Mouse (Mus musculus): Measurements from ENCODE around the gene Lix1. TPM values are rescaled to one million over a fixed set of nuclear protein-coding genes. Genes with fewer than 3 reads are reported as not detected.

Lix1 gene
- under 1 TPM; 0.43 to 0.64 TPM for total RNA-seq (2021)
- long read RNA-seq, experiment 1, result 0 reads
- long read RNA-seq, experiment 2, result 0 reads

DNA sequence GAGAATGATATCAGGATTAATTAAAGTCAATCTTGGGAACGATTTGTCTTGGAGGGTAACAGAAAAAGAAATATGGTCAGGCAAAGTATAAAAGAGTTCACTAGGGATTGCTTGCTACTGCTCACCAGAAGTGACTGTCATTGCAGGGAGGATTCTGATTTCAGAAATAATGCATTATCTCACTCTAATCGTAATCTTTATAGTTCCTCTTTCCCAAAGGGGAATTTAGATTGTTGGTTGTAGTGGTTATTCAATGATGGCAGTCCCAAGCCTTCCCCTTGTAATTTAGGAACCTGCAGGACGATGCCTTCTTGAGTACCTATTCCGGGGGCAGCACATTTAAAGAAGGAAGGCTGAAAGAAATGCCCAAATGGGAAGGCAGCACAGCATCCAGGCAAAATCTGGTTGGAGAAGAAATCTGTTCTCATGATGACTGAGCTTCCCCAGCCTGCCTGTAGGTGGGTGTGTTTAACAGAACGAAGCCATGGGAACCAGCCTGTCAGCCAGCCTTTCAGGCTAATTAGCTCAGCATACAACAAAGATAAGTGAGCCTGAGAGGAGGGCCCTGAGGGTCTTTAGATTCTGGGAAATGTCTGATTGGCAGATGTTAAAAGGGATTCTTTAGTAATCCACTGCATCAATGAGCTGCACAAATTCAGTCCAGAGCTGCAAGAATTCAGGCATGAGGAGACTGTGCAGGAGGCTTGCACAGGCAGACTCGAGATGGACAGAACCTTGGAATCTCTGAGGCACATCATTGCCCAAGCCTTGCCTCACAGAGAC lies at the start of gene Lix1:
Gene Lix1 (plus strand): TSS at position 451 of the 783 bp plus-strand sequence.
- DNase-seq (ENCODE audit: low spot score), result no peak

DNA sequence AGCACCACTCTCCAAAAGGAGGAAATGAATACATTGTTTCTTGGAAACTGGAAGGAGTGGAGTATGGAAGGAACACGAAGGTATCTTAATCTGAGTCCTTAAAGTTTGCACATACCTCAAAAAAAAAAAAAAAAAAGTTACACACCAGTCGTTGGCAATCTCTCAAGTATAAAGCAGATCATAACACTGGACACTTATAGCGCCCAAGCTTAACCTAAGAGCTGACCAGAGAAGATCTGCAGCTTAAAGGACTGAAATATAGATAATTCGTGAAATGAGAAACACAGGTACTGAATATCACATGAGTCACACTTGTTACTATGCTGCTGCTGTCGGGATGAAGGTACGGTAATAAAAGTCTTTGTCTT lies 28.9 kb upstream of the Lix1 start:
- no peak for DNase-seq (ENCODE audit: low spot score)

DNA sequence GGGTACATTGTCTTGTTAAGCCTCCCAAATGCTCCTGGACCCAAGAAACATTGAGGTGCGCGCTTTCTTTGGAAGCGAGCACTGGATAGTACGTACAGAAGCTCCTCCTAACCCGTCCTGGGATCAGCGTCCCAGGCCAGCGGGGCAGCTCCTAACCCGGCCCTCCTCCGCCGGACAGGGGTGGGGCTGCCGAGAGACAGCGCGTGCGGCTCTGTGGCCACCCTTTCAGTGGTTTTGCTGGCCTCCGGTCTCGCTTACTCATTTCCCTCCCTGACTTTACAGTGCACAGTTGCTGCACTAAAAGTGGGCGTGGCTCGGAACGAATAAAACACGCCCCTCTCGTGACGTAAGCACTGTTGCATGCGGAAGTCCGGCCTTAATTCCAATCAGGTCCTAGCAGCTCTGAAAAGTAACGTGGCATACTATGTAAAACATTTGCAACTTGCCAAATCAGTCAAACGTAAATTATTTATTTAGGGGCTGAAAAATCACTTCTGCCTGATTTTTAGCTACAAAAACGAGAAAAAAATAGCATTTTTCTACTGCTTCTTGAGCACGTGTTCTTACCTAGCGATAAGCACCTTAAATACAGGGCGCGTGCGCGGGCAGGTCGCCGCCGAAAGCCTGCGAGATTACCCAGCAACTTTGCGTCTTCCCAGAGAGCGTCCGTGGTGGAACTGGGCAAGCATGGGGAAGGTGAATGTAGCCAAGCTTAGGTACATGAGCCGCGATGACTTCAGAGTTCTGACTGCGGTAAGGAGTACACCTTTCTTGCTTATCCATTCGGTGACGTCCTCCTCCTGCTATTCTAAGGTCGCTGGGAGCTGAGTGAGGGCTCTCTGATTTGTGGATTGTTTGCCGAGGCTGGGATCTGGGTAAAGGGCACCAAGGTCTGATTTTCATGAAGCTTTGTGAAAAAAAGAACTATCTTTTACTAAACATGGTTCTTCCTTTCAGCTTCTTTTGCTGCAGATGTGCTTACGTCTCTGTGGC lies 28.3 kb upstream of the Lix1 start, which contains the start of gene Riok2:
Gene Riok2 (plus strand): TSS at position 392 of the 993 bp plus-strand sequence.
- peak; percentile 98 for DNase-seq (ENCODE audit: low spot score)

DNA sequence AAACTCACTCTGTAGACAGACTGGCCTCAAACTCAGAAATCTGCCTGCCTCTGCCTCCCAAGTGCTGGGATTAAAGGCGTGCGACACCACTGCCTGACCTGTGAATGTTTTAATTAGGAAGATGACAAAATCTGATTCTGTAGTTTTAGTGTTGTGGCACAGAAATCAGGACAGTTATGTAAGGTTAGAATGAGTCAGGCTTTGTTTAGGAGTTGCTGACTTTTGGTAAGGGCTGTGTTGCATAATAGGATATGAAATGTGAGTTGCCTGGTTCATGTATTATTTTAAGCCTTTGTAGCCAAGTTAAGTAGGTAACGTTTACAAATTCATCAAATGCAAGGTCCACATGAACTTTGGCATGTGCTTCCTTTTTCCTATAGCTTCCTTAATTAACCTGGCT lies 26.9 kb upstream of the Lix1 start:
- no peak for DNase-seq (ENCODE audit: low spot score)

DNA sequence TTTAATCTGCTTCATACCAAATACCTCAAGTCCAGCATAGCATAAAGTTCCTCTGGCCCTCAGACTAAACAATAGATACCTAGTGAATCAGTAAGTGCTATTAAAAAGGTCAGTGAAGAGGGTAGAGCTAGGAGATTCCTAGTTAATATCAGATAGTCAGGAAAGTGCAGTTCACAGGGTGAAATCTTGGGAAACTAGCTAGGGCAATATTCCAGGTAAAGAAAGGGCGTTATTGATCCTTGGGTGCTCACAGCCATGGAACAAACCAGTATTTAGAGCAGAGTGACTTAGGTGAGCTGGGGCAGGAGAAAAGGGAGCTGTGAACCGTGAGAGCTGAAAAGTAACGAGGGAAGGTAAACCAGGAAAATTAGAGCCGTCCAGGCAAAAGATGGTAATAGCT lies 18.8 kb upstream of the Lix1 start:
- DNase-seq (ENCODE audit: low spot score), result no peak

DNA sequence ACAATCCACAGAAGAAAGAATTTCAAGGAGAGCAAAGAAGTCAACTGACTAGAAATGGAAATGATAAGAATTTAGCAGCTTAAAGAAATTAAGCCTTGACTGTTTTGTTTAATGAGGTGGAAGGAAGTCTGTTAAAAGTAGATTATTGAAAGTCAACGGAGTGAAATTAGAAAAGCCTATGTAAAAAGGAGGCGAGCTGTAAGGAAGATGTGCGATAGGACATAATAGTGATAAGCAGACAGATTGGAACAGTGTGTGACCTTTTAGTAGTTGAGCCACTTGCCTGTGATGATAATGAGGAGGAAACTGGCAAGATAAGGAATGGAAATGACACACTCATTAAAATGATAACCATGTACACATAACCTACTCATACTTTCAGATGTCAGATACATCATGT lies 18.0 kb upstream of the Lix1 start:
- no peak for DNase-seq (ENCODE audit: low spot score)

DNA sequence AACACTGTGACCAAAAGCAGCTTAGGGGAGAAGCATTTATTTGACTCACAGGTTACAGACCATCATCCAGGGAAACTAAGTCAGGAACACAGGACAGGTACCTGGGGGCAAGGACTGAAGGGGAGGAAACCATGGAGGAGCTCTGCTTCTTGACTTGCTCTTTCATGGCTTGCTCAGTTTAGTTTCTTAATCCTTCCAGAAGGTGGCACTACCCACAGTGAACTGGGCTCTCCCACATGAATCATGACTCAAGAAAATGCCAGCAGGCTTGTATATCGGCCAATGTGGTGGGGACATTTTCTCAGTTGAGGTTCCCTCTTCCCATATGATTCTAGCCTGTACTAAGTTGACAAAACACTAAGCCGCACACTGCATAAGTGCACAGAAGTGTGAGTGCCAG lies 16.4 kb upstream of the Lix1 start:
- DNase-seq (ENCODE audit: low spot score), result no peak

DNA sequence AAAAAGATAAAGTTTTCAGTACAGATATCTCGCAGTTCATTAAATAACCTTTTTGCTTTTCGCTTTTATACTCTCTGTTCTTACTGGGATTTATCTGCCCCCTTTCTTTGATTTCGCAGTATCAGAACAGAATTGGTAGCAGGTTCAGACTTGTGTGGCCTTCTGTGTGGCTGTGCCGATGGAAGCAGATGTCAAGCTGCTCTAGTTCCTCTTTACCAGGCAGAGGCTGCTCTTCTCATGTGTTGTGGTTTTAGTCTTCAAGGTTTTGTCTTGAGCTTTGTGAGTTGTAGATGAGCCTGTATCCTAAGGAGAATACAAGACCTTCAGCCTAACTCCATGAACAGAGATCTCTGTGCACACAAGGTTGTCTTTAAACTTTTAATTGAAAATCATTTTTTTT lies 10.6 kb upstream of the Lix1 start:
- no peak for DNase-seq (ENCODE audit: low spot score)

DNA sequence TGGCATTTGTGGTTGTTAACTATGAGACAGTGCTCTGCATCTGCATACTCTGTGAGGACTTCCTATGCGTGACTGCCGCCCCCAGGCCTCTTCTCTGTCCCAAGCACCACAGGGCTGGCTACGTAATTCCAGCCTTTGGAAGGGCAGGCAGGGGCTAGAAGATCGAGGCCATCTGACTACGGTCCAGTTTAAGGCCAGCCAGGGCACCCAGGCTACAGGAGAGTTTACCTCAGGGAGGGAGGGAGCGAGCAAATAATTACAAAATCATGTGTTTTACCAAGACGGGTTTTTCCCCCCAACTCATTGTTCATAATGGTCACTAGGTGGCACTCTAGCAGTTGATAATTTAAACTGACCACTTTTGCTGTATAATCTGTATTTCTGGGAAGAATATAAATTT lies 9.6 kb upstream of the Lix1 start:
- no peak for DNase-seq (ENCODE audit: low spot score)

DNA sequence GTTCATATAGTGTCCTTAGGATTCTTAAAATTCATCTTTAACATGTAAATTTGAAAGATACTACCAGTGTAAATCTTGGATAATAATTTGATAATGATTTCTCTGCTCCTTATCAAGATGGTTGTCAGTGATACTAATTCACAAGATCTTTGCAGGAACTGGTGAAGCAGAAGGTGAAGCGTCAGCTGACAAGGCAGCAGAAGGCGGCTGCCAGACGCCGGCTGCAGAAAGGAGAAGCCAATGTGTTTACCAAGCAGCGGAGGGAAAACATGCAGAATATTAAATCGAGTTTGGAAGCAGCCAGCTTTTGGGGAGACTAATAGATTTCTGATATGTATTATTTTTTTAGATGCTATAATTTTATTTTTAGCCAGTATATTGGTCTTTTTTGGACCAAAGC lies 9.2 kb upstream of the Lix1 start:
- no peak for DNase-seq (ENCODE audit: low spot score)

DNA sequence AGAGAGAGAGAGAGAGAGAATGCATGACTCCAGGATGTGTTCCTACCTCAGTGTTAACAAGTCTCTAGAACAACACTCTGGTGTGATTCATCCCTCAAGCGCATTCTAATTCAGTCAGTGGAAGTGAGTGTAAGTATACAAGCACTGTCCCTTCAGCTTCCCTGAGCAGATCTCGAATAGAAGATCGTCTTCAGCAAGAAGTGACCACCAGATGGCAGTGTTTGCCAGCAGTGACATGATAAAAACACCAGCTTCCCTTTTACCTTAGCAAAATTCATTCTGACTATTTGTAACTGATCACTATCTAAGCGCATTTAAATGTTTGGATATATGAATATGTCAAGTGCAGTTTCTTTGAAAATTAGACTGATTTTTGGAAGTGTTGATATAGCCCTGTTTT lies 8.1 kb upstream of the Lix1 start:
- DNase-seq (ENCODE audit: low spot score), result peak; percentile 73

DNA sequence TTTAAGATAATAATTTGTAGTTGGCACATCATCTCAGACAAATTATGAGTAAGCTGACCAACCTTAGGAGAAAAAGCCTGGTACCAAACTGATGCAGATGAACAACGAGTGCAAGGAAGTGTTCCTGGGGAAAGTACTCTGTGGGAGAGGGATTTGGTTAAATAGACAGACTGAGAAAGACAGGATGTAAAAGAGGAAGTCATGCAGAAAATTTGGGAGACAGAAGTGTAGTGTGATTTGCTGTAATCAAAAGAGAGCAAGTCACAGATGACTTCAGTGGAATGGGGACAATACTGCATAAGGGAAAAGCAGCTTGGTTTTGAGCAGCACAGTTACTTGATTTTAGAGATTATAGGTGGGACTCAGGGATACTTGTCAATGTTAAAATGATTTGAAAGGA lies 5.6 kb upstream of the Lix1 start:
- no peak for DNase-seq (ENCODE audit: low spot score)

DNA sequence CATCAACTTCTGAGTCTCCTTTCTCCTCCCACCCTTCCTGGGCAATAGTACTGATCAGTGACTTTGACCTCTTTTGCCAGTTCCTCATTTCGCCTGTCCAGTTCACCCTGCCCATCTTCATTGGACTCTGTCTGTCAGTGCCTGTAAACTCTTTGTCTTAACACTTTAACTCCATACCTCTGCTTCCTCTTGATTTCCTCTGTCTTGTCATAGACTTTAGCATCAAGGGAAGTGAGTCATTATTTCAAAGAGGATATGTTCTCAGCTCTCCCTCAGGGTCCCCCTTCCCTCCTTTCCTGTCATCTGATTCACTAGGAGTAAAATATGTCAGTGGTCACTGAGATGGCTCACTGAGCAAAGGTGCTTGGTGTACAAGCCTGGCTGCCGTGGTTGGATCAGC lies 3.8 kb upstream of the Lix1 start:
- DNase-seq (ENCODE audit: low spot score), result no peak

DNA sequence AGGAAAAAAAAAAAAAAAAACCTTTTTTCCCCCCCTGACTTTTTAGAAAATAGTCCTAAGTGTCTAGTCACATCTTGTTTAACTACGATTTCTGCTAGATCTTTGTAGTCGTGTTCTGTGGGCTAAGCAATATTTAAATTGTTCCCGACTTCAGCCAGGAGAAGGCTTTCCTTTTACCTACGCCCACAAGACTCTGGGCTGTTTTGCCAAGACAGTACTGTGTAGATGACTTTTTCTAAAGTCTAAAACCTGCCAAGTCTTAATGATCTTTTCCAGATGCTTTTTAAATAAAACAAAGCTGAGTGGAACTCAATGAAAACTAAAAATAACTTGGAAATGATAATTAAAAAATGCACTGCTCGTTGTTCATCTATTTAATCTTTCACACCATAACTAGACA lies 566 bp downstream of the Lix1 start:
- no peak for DNase-seq (ENCODE audit: low spot score)

DNA sequence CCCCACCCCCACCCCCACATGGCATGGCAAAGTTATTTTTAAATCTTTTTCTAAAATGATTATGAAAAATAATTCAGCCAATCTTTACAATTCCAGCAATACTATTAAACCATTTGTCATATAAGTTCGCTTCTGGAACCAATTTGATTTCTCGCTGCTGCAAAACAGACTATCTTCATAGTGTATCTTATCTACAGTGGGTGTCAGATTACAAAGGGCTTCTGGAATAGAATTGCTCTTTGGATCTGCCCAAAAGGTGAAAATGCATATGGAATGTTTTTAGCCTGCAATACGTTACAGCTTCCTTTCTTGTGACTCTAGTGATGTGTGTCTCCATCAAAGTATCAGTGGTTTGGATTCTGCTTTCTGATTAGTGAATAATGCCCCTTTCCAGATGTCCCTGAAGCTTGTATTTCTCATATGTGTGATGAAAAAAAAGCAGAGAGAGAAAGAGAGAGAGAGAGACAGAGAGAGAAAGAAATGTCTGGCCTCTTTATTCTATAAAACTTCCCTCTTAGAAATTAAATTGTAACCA lies 1.2 kb downstream of the Lix1 start:
- no peak for DNase-seq (ENCODE audit: low spot score)

DNA sequence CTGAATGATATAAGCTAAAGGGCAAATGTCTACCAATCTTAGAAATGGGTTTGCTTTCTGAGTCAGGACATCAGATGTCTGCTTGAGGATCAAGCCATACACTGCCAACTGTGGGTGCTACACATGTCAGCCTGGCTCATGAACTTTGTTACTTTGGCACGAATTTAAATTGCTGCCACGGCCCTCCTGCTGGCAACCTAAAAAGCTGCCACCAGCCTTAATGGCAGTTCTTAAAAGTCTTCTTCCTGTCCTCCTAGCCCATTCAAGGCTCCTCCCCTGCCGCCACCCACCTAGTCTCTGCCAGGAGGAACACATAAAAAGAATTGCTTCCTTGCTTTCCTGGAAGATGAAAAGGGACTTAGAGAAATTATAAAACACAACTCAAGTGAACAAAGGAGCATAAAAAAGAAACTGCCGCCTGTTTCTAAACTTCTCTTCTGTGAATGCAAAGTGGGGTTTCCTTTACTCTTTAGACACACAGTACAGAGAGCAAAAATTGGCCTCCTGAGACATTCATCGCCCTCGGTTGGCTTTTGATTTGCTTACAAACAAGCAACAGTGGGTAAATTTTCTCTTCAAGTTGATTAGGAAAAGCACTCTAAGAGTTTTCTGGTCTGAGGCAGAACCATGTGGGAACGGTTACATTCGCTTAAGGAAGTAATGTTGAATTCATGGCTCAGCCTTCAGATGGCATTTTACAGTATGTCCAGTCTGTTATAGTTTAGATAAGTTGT lies 2.5 kb downstream of the Lix1 start:
- DNase-seq (ENCODE audit: low spot score), result no peak

DNA sequence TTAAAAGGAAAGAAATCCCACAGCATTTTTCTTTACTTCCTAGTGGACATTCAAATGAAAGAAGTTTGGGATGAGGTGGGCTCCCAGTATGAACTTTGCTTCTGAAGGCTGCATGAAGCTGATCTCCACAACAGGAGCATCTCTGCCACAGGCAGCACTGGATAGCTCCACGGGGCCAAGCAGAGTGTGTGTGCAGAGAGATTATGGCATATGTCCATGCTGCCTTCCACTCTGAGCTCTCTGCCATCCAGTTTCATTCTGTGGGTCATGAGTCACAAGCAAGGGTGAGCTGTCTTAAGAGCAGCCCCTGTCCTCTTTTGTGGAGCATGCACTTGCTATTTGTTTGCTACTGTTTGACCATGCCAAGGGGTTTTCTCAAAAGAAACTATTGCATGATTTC lies 3.1 kb downstream of the Lix1 start:
- DNase-seq (ENCODE audit: low spot score), result no peak

DNA sequence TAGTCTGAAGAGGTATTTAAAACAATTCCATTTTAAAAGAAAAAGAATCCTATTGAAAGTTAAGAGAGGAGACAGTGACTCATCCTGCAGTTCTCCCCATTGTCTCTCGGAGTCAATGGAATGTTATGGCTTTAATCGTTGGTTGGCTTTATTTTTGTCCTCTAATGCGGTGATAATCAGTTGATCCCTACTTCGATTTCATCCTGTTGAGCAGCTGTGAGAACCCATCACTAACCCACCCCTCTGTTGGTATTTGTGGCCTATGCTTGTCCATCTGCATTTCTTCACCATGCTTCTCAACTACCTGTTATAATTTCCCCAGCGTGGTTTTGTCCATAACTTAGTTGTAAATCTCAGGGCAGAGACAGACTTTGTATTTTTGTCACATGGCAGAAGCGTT lies 5.7 kb downstream of the Lix1 start:
- no peak for DNase-seq (ENCODE audit: low spot score)

DNA sequence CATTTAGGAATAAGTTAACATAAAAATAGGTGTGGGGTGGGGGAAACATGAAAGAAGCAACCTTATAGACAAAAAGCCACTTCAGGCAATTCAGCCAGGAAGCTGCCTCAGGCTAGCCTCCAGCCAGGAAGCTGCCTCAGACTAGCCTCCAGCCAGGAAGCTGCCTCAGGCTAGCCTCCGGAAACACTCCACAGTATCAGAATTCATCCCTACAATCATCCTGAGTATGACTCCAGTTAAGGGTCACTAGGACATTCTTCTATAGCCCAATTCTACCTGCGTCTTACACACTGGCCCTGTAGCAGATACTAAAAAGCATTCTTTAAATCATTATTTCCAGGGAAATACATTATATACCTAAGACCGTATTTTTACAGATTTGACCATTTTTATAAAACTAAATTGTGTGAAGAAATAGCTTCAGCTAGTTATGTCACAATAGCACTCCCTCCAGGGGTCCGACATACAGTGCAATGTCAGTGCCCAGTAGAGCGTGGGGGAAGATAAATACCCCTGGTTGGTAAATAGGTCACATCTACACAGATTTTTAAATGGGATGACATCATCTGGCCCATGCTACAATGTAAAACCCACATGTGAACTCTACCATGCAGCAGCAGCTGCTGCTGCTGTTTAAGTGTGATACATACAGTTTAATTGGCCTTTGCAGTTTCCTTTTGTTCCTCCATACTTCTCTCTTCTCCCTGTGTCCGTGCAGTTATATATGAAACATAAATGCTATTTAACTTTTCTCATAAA lies 6.4 kb downstream of the Lix1 start:
- DNase-seq (ENCODE audit: low spot score), result no peak

DNA sequence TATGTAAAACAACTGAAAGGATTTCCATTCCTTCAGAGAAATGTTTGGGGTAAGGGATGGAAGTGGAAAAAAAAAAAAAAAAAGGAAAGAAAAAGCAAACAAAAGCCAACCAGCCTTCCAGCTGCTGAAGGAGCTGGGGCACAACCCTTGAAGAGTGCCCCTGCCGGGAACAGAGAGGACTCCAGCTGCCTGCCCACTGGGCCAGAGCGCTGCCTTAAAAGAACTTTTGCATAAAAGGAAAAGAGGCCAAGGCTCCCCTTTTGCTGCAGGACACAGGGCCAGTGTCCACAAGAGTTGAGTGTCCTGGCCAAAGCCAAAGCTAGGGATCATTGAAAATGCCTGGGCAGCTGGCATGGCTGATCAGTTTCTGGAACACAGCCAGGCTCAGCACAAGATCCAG lies 7.1 kb downstream of the Lix1 start:
- DNase-seq (ENCODE audit: low spot score), result no peak

DNA sequence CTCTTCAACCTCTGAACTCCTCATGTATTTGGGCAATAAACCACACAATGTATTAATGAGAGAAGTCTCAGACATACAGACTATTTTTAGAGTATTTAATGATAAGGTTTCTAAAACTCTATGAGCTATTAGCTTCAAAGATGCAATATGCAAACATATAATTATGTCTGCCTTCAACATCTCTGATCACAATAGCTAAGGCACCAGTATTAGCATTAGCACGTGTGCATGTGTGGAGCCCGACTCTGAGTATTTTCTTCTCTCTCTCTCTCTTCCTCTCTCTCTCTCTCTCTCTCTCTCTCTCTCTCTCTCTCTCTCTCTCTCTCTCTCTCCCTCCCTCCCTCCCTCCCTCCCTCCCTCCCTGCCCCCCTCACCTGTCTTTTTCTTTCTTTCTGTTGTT lies 9.0 kb downstream of the Lix1 start:
- DNase-seq (ENCODE audit: low spot score), result no peak

Measured in gastrocnemius, adult 18-20 months (tissue).